Mouse (Mus musculus) yolk sac, embryonic 10.5 days (tissue): ENCODE results near the gene Cys1.
"Not testable (repeated sequence)": the region's sequence is repeated elsewhere in the genome, so short reads cannot be mapped to it uniquely, and the experiment has no call there.

ENCODE experiments used
- DNase-seq: peaks from one replicate; pipeline ENCODE4 v3.0.0-alpha.2; 2017; ENCODE audit warnings: low spot score

The Cys1 gene

DNA sequence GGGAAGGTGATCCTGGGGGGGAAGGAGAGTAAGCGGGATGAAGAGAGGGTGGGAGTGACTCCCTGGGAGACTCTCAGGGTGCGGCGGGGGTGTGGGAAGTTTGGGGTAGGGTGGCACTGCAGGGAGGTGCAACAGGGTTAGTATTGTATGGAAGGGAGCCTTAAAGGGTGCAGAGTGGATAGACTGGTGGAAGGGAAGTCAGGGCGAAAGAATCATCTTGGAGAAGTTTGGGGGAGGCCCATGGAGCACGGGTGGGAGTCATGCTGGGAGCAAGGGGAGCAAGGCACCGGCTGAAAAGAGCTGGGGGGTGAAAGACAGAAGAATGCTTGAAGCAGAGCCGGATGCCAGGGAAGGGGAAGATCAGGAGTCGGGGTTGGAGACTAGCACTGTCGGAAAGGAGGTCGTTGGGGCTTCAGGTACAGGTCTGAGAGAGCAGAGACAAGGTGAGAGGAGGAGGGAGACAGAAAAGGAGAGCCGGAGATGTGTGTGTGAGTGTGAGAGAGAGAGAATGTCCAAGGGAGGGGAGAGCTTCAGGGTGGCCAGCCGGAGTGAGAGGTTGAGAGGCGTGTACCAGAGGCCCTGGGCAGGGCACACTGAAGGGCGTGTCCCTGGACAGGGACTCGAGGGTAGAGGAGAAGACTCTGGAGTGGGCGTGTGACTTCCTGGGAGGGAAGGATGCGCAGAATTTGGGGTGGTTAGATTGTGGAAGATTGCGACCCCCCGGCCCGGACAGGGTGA, at the start of gene Cys1:
Gene Cys1, minus strand, starts transcription at position 528 of the 738 bp plus-strand sequence.
- peak; percentile 59 for DNase-seq

DNA sequence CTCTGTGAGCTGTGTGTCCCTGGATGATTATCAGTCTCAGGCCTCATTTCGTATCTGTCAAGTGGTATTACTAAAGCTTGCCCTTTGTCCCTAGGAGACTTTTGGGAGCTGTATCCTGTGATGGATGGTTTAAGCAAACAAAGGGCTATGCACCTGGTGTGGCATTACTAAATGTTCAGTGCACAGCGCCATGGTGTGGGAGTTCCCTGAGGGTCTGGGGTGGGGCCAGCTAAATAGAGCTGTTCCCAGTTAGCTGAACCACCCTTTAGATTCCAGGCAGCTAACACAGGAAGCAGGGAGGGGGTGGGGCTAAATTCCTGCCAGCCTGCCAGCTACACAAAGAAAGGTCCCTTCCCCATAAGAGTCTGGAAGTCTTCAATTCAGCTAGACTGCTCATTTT, 42.8 kb upstream of the Cys1 start:
- DNase-seq, result peak; percentile 47

- DNase-seq, result no peak
Observed at GRCm38 (mm10) chr12:24723859-24724258, 42.2 kb upstream of the Cys1 start.

DNA sequence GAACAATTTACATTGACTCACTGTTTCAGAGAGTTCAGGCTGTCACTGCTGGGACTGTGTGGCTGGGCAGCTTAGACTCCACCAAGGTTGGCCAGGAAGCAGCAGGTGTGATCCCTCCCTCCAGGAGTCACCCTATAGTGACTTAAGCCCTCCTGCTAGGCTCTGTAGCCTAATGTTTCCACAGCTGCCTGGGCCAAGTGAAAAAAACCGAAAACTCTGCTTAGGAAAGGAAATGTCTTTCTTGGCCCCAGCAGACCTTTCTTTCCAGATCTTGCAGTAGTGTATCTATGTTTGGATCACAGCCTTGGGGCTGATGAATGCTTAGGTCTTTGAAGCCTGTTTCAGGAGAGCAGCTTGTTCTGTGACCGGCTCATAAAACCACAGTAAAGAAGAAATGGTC, 41.8 kb upstream of the Cys1 start:
- no peak for DNase-seq

DNA sequence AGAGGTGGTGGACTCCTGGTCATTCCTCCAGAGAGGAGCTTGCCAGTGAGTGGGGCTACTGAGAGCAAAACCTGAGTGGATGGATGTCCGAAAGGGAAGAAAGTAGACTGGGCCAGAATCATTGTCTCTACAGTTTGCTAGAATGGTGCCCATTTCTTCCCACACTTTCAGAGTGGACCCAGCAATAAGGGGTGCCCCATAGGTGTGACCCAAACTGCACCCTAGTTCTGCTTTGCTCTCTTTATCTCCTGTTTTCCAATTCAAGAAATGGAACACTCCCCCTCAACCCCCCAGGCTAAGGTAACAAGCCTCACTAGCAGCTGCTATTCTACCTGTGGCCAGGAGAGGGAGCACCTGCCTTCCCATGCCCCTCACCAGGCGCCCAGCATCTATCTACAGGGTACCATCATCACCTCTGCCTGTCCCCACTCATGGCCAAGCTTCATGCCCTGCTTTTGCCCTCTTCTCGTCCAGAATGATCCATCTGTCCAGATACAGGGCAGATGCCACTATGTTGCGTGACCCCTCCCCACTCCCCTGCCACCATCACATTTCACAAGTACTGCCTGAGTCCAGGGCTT, 35.2 kb upstream of the Cys1 start:
- DNase-seq, result no peak

GRCm38 (mm10) chr12:24715268-24715896, 33.8 kb upstream of the Cys1 start:
- DNase-seq, result no peak

GRCm38 (mm10) chr12:24714579-24715255, 33.1 kb upstream of the Cys1 start:
- DNase-seq, result no peak

DNA sequence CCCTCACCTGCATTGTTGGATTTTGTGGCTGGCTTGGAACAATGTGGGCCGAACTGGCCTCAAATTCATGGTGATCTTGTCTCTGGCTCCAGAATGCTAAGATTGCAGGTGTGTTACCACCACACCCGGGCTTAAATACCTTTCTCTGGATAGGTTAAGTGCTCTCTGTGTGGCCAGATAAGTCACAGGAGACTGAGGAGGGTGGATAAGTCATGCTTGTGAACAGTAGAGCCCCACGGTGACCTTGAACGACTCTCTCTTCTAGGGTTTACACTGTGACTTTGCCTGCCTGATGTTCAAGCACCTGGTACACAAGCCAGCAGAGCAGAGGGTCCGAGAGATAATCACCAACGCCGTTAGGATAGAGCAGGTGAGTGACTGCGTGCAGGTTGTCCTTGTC, 30.8 kb upstream of the Cys1 start:
- DNase-seq, result no peak

DNA sequence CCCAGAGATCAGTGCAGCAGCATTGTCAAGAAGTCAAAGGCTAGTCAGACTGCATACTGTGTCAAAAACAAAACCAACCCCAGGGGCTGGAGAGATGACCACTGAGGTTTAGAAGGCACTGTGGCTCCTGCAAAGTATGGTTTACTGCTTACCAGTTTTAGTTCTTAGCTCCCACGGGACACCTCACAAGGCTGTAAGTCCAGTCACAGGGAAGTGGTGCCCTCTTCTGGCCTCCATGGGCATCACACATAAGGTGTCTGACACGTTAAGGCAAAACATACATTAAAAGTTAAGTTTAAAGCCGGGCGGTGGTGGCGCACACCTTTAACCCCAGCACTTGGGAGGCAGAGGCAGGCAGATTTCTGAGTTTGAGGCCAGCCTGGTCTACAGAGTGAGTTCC, 29.1 kb upstream of the Cys1 start:
- DNase-seq, result no peak

DNA sequence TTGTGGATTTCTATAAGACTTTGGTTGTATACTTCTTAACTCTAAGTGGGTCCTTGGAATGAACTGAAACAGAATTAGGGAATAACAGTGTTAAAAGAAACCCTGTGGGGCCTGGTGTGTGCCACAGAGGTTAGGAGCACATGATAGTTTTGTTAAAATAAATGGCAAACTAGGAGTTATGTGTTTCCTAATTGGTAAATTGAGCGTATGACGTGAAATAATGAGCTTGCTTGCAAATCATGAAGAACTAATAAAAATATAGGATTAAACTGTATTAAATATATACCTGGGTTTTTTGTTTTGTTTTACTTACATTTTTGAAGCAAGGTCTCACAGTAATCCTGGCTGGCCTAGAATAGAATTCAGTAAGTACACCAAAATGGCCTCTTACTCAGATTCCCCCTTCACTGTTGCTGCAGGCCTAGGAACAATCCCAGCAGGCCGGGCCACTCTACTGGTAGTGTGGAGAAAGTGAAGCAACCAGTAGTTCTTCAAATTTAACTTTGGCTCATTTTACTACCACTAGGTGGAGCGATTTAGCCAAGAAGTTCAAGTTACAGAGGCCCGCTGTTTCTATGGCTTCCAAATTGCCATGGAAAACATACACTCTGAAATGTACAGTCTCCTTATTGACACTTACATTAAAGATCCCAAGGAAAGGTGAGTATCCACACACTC, 28.4 kb upstream of the Cys1 start:
- DNase-seq, result peak; percentile 60

DNA sequence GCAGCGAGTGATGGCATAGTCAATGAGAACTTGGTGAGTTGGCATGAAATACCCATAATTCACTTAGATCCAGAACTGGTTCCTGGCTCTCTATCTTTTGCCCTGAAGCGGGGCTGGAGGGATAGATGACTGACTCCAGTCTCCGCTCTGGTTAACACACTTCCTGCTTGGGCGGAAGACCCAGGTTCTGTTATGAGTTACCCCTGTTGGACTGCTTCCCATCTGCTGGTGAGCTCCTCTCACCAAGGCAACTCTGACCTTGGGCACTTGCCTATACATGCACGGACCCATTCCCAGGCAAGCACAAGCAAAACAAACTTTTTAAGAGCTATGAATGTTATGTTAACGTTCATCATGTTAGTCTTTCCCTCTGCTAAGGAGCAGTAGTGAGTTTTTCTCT, 27.8 kb upstream of the Cys1 start:
- DNase-seq, result no peak

- no peak for DNase-seq
Observed at GRCm38 (mm10) chr12:24708824-24709218, 27.2 kb upstream of the Cys1 start.

DNA sequence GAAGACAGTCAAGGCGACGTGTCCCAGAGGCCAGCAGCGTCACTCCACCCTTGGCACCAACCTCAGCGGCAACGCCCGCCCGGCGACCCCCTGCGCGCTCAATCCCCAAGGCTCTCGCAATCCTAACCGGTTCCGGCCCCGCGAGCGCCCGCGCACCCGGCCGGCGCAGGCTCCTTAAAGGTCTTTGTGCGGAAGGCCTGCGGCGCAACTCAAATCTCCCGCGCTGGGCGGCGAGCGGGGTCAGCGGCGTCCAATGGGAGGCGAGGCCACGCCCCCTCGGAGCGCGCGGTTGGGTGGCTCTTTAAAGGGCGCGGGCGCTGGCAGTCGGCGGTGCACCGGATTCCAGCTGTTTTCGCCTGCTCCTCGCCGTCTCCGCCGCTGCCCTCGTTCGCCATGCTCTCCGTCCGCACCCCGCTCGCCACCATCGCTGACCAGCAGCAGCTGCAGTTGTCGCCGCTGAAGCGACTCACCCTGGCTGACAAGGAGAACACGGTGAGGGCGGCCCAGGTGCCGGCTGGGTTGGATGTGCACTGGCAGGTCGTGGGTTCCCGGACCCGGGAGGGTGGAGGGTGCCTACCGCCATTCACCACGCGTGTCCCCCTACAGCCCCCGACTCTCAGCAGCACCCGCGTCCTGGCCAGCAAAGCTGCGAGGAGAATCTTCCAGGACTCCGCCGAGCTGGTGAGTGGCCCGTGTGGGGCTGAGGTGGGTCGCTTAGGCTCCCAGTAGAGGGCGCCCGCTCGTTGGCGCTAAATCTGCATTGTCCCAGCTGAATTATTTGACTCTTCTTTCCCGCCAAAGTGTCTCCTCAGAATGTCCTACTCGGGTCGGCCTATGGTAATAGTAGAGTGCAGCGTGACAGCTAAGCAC, 26.6 kb upstream of the Cys1 start, which contains the start of gene Rrm2:
Gene Rrm2, plus strand, starts transcription at position 288 of the 870 bp plus-strand sequence.
- peak; percentile 94 for DNase-seq

DNA sequence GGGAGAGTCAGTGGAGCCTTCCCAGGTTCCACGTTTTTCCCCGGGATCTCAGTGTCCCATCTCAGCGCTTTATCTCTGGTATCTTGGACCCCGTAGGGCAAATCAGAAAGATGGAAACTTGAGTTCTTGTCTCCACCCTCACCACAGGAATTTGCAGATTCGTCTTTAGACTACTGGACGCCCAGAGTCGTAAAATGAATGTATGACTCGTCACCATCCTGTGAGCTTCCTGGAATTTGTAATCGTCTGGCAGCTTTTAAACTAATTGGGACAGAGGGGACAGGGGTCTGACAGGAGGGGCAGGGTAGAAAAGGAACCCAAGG, 25.8 kb upstream of the Cys1 start:
- DNase-seq, result peak; percentile 60

- peak; percentile 84 for DNase-seq
Observed at GRCm38 (mm10) chr12:24706764-24707479, 25.3 kb upstream of the Cys1 start.

DNA sequence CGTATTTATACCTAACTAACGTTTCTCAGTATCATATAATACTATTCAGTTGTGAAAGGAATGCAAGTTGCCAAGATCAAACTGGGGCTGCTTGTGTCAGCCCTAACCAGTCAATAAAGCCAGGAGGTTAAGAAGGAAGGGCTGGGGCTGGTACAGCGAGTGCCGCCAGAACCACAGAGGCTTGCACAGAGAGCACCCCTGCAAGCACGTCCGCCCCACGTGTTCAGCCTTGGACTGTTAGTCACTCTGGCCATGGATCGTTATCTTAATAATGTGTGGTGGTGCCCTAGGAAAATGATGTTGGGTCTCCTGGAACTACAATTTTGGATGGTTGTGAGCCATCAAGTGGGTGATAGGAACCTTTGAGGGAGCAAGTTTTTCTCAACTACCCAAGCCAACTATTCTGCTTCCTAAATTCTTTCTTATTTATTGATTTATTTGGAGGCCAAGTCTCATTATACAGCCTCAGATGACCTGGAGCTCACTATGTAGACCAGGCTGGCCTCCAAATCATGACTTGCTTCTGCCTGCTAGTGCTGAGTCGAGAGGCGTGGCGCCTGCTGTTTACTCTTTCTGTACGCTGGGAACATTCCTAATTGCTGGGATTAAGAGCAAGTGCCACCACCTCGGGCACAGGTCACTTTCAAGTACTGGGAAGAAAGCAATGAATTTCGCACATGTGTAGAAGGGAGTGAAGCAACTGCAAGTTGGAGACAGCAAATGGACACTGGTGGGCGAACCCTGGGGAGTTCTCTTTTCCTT, 24.1 kb upstream of the Cys1 start:
- peak; percentile 32 for DNase-seq

DNA sequence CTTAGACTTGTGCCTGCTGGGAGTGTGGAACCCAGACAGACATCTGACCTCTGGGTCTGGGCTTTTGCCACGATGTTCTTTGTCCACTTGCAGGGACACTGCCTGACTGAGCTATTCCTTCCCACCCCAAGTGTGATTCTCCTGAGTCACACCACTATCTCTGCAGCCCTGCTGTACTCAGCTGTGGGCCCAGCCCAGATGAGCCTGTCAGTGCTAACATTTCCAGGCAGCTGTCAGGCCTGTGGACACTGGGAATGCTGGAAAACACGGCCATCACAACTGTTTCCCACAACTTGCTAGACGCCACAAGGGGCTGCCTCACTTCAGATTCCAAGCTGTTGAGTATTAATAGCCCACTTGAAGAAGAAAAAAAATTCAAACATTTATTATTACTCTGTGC, 21.4 kb upstream of the Cys1 start:
- DNase-seq, result no peak

DNA sequence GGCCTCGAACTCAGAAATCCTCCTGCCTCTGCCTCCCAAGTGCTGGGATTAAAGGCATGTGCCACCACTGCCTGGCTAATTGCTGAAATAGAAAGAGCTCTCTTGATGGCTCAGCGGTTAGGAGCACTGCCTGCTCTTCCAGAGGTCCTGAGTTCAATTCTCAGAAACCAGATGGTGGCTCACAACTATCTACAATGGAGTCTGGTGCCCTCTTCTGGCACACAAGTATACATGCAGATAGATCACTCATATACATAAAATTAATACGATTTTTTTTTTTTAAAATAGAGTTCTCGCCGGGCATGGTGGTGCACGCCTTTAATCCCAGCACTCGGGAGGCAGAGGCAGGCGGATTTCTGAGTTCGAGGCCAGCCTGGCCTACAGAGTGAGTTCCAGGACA, 20.0 kb upstream of the Cys1 start:
- DNase-seq, result not testable (repeated sequence)

- DNase-seq, result no peak
Observed at GRCm38 (mm10) chr12:24699578-24699977, 18.0 kb upstream of the Cys1 start.

GRCm38 (mm10) chr12:24698514-24698913, 16.9 kb upstream of the Cys1 start:
- no peak for DNase-seq
